Mouse (Mus musculus) lung, adult 2 months (tissue): ENCODE measurements at regions not wholly inside any gene's neighbourhood (a gene's known extent, or its start where the extent isn't known, plus 50 kb on each side); places are given as distances from the start of the nearest gene placed in this dataset.
"Not testable (repeated sequence)": the region's sequence is repeated elsewhere in the genome, so short reads cannot be mapped to it uniquely, and the experiment has no call there.

Experiments
- DNase-seq: peaks from one replicate; pipeline ENCODE4 v3.0.0; 2022
- H3K4me1 ChIP-seq: fragments of 200-500 bp; 2 replicates; pipeline ENCODE4 v1.6.1; 2011; ENCODE audit warnings: low read length; ENCODE audit not compliant: control insufficient read depth, insufficient read depth
- H3K4me3 ChIP-seq: fragments of 200-500 bp; replicated peaks from 2 replicates; pipeline ENCODE3; 2011; ENCODE audit warnings: low read depth, mild to moderate bottlenecking, control low read depth, low read length; ENCODE audit errors: extremely low read depth
- CTCF ChIP-seq: fragments of 200-500 bp; IDR thresholded peaks from 2 replicates; pipeline ENCODE4 v1.5.1; 2011; ENCODE audit warnings: mild to moderate bottlenecking, low read length, control low read depth; ENCODE audit not compliant: insufficient read depth
- POLR2A ChIP-seq: fragments of 200-500 bp; IDR thresholded peaks from 2 replicates; pipeline ENCODE4 v1.6.1; 2011; ENCODE audit warnings: low read depth, mild to moderate bottlenecking, control low read depth, low read length, borderline replicate concordance; ENCODE audit errors: extremely low read depth
- WGBS: fragments of 180-500 bp; shearing (Covaris S2); methylation state at CpG from one replicate; pipeline ENCODE4 v1.1.7; 2018; 5-methylcytosine and 5-hydroxymethylcytosine counted together

GRCm38 (mm10) chr3:18751660-18752259 is 803.5 kb downstream of the Cypt12 start:
- WGBS: 84% methylated on average over 6 of the region's 6 CpGs
- DNase-seq: no peak
- Histone ChIP-seq H3K4me1 (no peaks in the 10 kb centered on the region), H3K4me3 (no peak overlapping the region)
- no peak for TF ChIP-seq POLR2A
- TF ChIP-seq CTCF: no peak

- WGBS: 86% methylated on average over 3 of the region's 3 CpGs
- Histone ChIP-seq H3K4me3 (no peak overlapping the region), H3K4me1 (no peaks in the 10 kb centered on the region)
- no peak for TF ChIP-seq CTCF
- no peak for TF ChIP-seq POLR2A
- DNase-seq: no peak
Measured at GRCm38 (mm10) chr3:18764301-18765078, 816.3 kb downstream of the Cypt12 start.

GRCm38 (mm10) chr3:18778481-18778880 is 830.3 kb downstream of the Cypt12 start:
- 46% methylated on average over 1 of the region's 1 CpGs for WGBS
- DNase-seq: no peak
- no peak overlapping the region for H3K4me3 ChIP-seq
- TF ChIP-seq POLR2A (no peak), CTCF (no peak)
- H3K4me1 ChIP-seq: no peaks in the 10 kb centered on the region

- no peak for DNase-seq
- WGBS: 37% methylated on average over 8 of the region's 8 CpGs
- H3K4me3 ChIP-seq: no peak overlapping the region
- no peaks in the 10 kb centered on the region; the same call in 1 of the 2 replicates for H3K4me1 ChIP-seq
- TF ChIP-seq POLR2A: no peak
- TF ChIP-seq CTCF: no peak
Measured at GRCm38 (mm10) chr3:18787531-18788176, 839.4 kb downstream of the Cypt12 start.

- H3K4me3 ChIP-seq: no peak overlapping the region
- WGBS: 68% methylated on average over 3 of the region's 3 CpGs
- no peak for TF ChIP-seq POLR2A
- TF ChIP-seq CTCF: no peak
- DNase-seq: no peak
- H3K4me1 ChIP-seq: no peaks in the 10 kb centered on the region
Measured at GRCm38 (mm10) chr3:18802794-18803193, 825.7 kb downstream of the 1700064H15Rik start.

- 44% methylated on average over 2 of the region's 2 CpGs for WGBS
- H3K4me3 ChIP-seq, DNase-seq, H3K4me1 ChIP-seq: not testable (repeated sequence)
Measured at GRCm38 (mm10) chr3:18828788-18829320, 799.6 kb downstream of the 1700064H15Rik start.

- 46% methylated on average over 4 of the region's 4 CpGs for WGBS
- peak; percentile 4 for DNase-seq
- H3K4me1 ChIP-seq: no peaks in the 10 kb centered on the region
- TF ChIP-seq POLR2A (no peak), CTCF (no peak)
- no peak overlapping the region for H3K4me3 ChIP-seq
Measured at GRCm38 (mm10) chr3:18868117-18868739, 760.2 kb downstream of the 1700064H15Rik start.

- H3K4me1 ChIP-seq: no peaks in the 10 kb centered on the region
- WGBS: 22% methylated on average over 2 of the region's 2 CpGs
- TF ChIP-seq CTCF: no peak
- no peak for TF ChIP-seq POLR2A
- no peak overlapping the region for H3K4me3 ChIP-seq
- no peak for DNase-seq
Measured at GRCm38 (mm10) chr3:18868758-18869157, 759.7 kb downstream of the 1700064H15Rik start.

- Histone ChIP-seq H3K4me3 (no peak overlapping the region), H3K4me1 (no peaks in the 10 kb centered on the region)
- no peak for DNase-seq
- TF ChIP-seq CTCF (no peak), POLR2A (no peak)
- 73% methylated on average over 1 of the region's 1 CpGs for WGBS
Measured at GRCm38 (mm10) chr3:18877060-18877459, 751.4 kb downstream of the 1700064H15Rik start.
